Mouse (Mus musculus) brain, embryonic 14.5 days (tissue): ENCODE results near the gene Ankrd24. TPM values are rescaled to one million over a fixed set of nuclear protein-coding genes. Genes with fewer than 3 reads are reported as not detected.
A peak's percentile ranks its signal among the peaks of the same experiment; 100 is the strongest.

ENCODE experiments used
- DNase-seq: peaks from one replicate; pipeline ENCODE4 v3.0.0-alpha.2; 2011; ENCODE audit warnings: low read depth
- CTCF ChIP-seq: fragments of 200-500 bp; IDR thresholded peaks from 2 replicates; pipeline ENCODE4 v1.5.1; 2012; ENCODE audit warnings: inconsistent platforms, mild to moderate bottlenecking, moderate library complexity, borderline replicate concordance; ENCODE audit not compliant: insufficient read depth, insufficient read length; ENCODE audit errors: extremely low read depth
- POLR2A ChIP-seq: fragments of 200-500 bp; IDR thresholded peaks from 2 replicates; pipeline ENCODE4 v1.6.1; 2012; ENCODE audit warnings: mild to moderate bottlenecking, inconsistent platforms, borderline replicate concordance; ENCODE audit not compliant: poor library complexity, insufficient read depth, insufficient read length, severe bottlenecking; ENCODE audit errors: extremely low read depth
- polyA plus RNA-seq: library from polyadenylated mRNA; depleted of rRNA; stranded (reverse); fragments of >200 nt; gene quantifications from 2 replicates; pipeline ENCODE4 v1.2.3, GENCODE M21; 2012

The Ankrd24 gene
- polyA plus RNA-seq, 1 experiment, result 74.1 TPM

- no peak for DNase-seq
- no peak for TF ChIP-seq POLR2A
- TF ChIP-seq CTCF, result no peak
These were observed 15.6 kb upstream of the Ankrd24 start for GRCm38 (mm10) chr10:81612779-81613178.

- TF ChIP-seq CTCF, result no peak
- TF ChIP-seq POLR2A, result no peak
- DNase-seq, result no peak
These were observed 12.9 kb upstream of the Ankrd24 start for GRCm38 (mm10) chr10:81615486-81615885.

GRCm38 (mm10) chr10:81619976-81620375 lies 8.4 kb upstream of the Ankrd24 start:
- no peak for DNase-seq
- TF ChIP-seq CTCF, result no peak
- TF ChIP-seq POLR2A, result no peak

- TF ChIP-seq CTCF (no peak), POLR2A (no peak)
- DNase-seq, result no peak
These were observed 7.6 kb upstream of the Ankrd24 start for GRCm38 (mm10) chr10:81620786-81621185.

- no peak for DNase-seq
- no peak for TF ChIP-seq POLR2A
- TF ChIP-seq CTCF, result no peak
These were observed 4.9 kb upstream of the Ankrd24 start for GRCm38 (mm10) chr10:81623441-81623840.

GRCm38 (mm10) chr10:81626101-81626993 lies 2.0 kb upstream of the Ankrd24 start:
- DNase-seq, result no peak
- no peak for TF ChIP-seq POLR2A
- no peak for TF ChIP-seq CTCF

GRCm38 (mm10) chr10:81626994-81627835 lies 1.1 kb upstream of the Ankrd24 start, which contains the start of gene Sirt6:
Sirt6 (minus strand) TSS chr10:81627797.
- TF ChIP-seq CTCF (no peak), POLR2A (peak; percentile 34; the same call in 1 of the 2 replicates)
- peak; percentile 99 for DNase-seq

GRCm38 (mm10) chr10:81627836-81628220 lies 512 bp upstream of the Ankrd24 start:
- DNase-seq, result no peak

GRCm38 (mm10) chr10:81633253-81634099 lies 5.1 kb downstream of the Ankrd24 start:
- peak; percentile 91 for DNase-seq
- TF ChIP-seq POLR2A (no peak), CTCF (no peak)

More at GRCm38 (mm10) chr10:81627836-81628220, 512 bp upstream of the Ankrd24 start:
- TF ChIP-seq POLR2A, result no peak
- TF ChIP-seq CTCF, result no peak

- TF ChIP-seq CTCF (no peak), POLR2A (no peak)
- no peak for DNase-seq
These were observed 8.0 kb downstream of the Ankrd24 start for GRCm38 (mm10) chr10:81636338-81636737.
